Mouse (Mus musculus) bone marrow macrophage, adult 2 months (primary cell): ENCODE measurements around the gene Zfp335.

Source experiments
- CTCF ChIP-seq: IDR thresholded peaks from 2 replicates; pipeline ENCODE4 v1.5.1; 2012; ENCODE audit warnings: low read depth, mild to moderate bottlenecking, low read length, moderate library complexity
- POLR2A ChIP-seq: IDR thresholded peaks from 2 replicates; pipeline ENCODE4 v1.6.1; 2012; ENCODE audit warnings: mild to moderate bottlenecking, low read depth, low read length, borderline replicate concordance

DNA sequence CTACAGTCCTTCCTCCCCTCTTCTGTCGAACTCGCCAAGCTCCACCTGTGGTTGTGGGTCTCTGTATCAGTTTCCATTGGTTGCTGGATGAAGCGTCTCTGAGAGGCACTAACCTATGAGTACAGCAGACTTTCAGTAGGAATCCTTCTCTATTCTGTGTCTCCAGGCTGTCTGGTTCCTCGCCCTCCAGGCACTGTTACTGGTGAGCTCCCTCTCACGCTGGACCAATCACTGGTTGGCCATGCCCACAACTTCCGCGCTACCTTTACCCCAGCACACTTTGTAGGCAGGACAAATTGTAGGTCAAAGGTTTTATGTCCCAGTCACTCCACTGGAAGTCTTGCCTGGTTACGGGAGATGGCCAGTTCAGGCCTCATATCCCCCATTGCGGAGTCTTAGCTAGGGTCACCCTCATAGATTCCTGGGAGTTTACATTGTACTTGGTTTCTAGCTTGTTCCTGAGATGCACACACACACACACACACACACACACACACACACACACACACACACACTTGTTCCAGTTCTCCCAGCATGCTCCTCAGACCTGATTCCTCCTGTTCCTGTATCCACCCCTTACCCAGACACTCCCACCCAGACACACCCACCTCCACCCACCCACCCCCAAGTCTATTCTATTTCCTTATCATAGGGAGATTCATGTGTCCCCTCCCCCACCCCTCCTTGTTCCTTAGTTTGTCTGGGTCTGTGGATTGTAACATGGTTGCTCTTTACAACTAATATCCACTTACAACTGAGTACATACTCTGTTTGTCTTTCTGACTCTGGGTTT lies 51.7 kb downstream of the Zfp335 start:
- TF ChIP-seq CTCF: no peak
- no peak for TF ChIP-seq POLR2A
